Mouse (Mus musculus) spleen, adult 12 weeks (tissue): ENCODE results near the gene Dgcr8.

Source experiments
- DNase-seq: peaks from one replicate; pipeline ENCODE4 v3.0.0; 2022; ENCODE audit warnings: low spot score

Dgcr8 gene

DNA sequence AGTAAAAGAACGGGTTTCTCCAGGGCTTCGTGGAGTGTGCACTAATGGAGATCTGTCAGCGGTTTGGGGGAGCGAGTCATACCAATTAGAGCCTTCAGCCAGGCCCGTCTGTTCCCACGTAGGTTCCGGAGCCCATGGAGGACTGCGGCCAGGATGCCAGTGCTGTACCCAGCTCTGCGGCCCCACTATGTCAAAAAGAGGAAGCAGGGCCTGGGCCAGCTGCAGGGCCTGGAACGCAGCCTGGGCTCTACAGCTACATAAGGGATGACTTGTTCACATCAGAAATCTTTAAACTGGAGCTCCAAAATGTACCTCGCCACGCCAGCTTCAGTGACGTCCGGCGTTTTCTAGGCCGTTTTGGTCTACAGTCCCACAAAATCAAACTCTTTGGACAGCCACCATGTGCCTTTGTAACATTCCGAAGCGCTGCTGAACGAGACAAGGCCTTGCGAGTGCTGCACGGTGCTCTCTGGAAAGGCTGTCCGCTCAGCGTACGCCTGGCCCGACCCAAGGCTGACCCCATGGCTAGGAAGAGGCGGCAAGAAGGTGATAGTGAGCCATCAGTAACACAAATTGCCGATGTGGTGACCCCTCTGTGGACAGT is 39.6 kb downstream of the Dgcr8 start:
- DNase-seq, result peak; percentile 41

DNA sequence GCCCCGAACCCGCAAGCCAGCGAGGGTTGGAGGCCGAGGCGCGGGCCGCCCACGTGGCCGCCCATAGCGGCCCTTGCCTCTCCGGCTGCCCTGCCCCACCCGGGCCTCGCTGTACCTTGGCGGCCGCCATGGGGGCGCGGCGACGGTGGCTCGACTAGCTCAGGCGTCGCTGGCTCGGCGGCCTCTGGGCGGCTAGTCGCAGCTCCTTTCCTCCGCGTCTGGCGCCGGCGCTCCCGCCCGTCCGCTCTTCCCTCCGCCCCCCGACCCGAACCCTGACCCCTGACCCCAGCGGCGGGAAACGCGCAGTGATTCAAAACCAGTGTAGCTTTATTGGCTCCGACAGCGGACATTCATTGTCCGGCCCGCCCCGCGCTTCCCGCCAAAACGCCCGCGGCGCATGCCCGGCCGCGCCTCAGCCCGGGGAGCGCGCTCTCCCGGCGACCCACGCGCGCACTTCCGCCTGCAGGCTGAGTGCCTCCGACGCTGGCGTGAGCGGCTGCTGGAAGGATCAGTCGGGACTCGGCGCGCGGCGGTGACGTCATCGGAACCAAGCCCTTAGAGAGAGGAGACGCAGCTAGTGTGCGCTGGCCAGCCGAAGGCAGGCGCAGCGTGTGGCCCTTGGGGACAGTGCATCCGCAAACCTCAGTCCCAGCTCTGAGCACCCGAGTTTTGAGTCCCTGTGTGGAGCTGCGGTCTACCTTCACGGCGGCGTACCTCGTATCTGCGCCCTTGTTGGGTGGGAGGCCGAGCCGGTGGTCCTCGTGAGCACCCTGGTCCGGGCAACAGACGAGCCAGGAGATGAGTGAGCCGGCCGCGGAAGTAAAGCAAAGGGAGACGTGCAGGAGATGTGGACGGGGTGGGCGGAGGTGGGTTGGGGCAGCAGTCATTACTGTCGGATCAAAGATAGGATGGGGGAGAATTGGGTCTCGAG is 40.3 kb downstream of the Dgcr8 start, which contains the start of the genes Trmt2a and Ranbp1:
Gene Trmt2a (plus strand): TSS at position 247 of the 931 bp plus-strand sequence.
Gene Ranbp1 (minus strand): TSS at position 300 of the 931 bp plus-strand sequence.
- DNase-seq, result peak; percentile 94

DNA sequence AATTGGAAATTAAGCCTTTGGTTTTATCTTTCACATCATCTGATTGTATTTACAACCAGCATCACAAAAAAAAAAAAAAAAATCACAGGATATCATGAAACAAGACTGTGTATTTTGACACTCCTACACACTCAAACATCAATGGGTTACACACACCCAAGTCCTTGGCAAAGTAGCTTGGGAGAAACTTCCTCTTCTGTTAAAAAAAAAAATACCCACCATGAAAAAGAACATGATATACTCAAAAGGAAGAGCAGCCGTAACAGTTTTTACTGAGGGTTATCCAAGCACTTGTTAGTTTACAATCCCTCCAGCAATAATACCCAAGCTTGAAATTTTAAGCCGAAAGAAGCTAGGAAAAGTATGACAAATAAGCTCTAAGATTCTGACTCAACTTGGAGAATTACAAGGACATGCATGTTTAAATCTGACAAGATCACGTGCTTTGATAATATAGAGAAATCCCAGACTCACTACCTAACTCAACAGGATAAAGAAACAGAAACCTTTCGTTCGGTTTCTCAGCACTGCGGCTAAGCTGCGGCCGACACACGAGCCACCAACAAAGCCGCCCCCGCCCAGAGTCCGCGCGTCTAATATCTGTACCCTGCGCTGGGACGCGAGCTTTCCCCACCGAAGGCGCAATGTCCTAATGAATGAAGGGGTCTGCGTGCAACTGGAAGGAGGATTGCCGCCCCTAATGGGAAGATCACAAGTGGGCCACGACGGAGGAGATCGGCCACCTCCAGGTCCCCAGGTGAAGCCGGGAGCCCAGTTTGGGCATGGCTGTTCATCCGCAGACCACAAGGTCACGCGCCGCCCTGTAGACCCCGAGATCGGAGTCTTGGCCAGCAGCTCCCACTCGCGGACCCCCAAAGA is 41.3 kb downstream of the Dgcr8 start:
- DNase-seq, result no peak

DNA sequence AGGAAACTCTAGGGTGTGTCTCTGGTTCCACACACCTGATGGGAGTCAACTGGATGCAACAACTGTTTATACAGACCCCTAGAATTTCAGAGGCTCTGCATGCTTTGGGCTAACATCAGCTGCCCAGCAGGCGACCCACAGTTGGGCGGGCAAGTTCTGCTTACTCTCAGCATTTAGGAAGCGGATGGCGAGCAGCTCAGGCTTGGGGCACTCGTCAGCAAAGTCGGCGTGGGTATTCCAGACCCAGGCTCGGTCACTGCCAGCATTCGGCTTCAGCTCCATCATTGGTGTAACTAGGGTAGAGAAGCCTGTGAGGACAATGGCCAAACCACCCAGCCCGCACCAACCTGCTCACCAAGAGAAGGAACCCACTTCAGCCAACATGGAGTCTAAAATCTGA is 47.5 kb downstream of the Dgcr8 start:
- DNase-seq, result no peak

DNA sequence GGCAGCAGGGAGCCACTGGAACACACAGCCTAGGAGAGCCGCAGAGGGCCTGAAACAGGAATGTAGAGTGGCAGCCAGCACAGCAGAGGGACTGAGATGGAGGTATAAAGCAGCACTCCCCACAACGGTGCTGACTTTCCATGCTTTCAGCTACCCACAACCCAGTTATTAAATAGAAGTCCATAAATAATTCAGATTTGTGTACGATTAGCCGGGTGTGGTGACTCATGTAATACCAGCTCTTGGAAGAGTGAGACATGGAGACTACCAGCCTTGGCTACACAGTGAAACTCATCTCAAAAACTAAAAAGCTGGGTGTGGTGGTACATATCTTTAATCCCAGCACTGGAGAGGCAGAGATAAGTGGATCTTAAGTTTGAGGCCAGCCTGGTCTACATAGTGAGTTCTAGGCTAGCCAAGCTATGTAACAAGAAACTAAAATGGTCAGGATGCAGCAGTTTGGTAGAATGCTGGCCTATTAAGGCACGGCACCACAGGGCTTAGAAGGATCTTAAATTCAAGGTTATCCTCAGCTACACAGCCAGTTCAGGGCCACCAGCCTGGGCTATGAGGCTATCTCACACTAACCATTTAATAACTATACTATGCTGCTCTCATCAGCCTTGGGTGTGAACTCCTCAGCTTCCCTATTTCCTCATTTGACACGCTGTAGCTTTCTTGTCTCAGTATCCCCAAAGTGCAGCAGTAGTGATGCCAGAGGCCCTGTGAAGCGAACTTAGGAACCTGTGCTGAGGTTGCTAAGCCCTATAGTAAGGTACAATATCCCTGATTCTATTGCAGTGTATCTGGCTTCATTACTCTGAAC is 52.2 kb downstream of the Dgcr8 start:
- no peak for DNase-seq

DNA sequence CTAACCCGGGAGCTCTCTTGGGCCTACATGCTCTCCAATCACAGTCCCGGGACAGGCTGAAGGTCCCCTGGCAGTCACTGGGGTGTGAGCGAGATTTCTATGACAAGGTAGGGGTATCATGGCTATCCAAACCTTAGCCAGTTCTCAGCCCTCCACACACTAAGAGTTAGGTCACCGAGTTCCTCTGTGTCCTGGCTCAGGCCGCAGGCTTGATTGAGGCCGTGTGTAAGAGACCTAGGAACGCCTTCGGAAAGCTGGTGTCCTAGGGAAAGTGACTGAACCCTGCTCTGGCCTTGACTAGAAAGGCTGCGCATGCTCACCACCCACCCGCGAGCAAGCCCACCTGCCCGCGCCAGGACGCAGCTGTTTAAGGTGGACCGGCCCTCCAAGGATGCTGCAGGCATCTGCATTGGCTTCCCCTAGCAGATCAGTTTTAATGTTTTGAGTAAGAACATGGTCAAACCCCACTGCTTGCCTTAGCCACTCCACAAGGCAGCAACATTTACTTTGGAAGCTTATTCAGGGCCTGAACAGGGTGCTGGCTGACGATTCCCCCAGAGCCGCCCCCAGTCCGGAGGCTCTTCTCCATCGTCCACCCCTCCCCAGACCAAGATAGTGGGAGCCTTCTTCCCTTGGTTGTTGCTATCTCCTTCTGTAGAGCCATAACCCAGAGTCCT is 53.5 kb downstream of the Dgcr8 start:
- DNase-seq, result no peak

DNA sequence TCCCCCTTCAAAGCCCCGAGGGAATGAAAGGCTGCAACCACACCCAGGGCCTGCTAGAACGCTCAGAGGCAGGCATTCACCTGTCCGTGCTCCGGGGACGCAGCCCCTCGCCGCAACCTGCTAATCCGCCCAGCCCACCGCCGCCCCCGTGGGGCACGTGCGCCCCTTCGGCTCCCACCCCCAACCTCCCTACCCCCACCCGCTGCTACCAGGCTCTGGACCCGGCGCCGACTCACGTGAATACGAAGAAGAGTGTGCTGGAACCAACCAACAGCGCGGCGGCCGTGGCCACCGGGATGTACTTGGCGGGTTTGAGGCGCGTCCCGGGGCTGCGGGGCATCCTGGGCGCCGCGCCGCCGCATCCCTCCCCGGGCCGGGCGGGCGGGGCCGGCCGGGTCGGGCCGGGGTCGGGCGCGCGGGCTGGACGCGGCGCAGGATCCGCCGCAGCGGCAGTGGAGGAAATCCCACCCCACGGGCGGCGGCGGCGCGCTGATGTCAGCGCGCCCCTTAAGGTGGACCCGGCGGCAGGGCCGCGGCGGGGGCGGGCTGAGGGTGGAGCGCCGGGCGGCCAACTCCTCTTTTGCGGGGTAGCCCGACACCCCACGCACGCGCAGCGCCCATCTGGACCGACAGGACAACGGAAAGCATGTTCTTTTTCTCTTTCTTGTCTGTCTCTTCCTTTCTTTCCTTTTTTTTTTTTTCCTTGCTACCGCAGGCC is 54.2 kb downstream of the Dgcr8 start, which contains the start of gene Zdhhc8:
Gene Zdhhc8 (minus strand): TSS at position 466 of the 718 bp plus-strand sequence.
- DNase-seq, result no peak

DNA sequence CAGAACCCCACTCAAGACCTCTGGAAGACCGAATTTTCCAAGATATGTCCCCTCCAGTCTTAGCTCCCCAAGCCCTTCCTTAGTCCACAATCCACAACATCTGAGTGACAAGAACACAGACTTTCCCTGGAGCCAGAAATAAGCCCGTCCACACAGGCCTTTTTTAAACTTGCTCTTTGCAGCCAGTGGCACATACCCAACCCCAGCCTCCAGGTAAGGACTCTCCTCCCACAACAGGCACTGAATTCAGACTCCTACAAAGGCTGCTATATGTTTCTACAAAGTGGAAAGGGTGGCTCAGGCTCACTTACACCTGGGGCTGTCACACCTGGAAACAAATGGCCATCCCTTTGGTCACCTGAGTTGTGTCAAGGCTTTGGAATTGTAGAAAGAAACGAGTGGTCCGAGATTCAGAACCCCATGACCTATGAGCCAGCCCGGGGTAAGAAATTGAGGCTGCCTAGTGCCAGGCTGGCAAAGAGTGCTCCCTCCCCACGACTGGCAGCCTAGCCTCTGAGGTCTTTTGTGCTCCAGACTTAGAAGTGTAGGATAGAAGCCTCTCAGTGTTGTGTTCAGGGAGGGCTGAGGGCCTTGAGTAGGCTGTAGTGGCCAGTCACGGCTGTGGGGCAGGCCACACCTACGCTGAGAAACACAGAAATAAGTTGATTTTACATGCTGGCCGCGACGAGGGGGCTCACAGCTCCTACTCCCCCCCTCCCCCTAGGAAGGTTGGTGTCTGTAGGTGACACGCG is 55.0 kb downstream of the Dgcr8 start:
- no peak for DNase-seq

DNA sequence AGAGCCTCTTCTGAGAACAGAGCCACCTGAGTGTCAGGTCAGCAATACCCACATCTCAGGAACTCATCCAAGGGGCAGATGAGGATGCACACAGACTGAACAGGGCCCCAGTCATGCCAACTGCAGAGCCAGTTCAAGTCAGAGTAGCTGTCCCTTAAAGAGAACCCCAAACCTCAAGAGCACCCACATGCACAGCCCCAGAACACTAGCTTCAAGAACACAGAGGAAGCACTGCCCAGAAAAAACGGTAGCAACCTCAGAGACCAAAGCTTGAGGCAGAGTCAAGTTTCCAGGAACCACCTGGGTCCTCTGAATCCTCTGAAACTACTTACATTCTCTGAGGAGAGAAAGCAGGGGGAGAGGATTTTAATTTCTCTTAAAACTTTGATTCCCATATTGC is 55.6 kb downstream of the Dgcr8 start:
- no peak for DNase-seq

DNA sequence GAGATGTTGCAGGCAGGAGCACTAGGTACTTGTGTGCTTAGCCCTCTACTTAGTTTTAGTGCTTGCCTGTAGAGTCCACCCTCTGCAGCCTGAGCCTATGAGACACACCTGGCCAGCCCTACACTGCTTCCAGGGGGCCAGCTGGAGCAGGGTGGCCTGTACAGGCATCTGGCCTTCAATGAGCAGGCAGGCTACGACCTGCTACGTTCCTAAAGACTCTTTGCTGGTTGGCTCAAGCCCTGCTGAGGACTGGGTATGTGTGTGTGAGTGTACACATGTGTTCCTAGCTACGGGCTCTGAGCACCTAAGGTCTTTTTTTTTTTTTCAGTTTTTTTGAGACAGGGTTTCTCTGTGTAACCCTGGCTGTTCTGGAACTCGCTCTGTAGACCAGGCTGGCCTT is 57.6 kb downstream of the Dgcr8 start:
- no peak for DNase-seq

DNA sequence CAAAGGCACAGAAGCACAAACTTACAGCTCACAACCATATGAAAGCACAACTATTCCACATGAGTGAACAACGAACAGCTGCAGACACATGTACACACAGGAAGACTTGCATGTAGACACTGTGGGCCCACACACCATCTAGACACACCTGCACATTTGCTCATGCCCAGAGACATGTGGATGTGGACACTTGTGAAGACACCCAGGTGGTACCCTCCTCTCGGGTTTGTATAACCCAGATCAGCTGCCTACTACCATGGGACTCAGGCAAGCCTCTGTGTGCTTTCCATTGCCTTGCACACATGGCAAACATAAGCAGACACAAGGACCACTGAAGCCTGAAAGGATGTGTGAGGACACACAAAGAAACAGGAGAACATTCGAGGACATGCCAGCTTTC is 58.0 kb downstream of the Dgcr8 start:
- no peak for DNase-seq

DNA sequence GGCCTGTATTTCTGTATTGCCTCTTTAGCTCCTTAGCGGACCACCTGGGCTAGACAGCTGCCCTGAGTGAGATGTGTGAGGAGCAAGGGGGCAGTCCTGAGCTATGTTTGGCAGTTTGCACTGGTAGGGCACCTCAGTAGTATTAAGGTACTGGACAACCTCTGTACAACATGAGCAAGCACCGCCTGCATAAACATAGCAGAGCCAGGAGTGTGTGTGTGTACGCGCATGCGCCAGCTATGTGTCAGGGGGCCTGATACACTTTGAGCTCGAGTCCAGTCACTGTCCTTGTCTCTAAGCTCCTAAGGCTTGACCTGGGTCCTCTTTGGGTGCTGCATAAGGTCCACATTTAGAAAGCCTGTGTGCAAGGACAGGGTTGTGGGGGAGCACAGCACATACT is 58.4 kb downstream of the Dgcr8 start:
- no peak for DNase-seq

DNA sequence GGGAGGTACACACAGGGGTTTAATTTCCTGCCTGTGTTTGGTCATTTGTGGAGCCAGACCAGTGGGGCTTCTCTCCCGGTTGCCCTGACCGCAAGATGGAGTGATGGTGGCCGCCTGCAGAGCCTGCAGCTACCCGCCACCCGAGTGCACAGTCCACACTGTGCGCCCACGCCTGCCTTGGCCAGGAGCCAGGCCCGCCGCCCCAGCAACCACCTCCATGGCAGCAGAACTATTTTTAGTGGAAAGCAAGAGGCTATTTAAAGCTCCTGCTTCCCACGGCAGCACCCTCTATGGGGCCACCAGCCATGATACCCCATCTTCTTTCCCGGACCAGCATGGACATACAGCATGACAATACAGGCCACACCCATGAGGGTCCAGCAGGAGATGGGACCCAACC is 59.4 kb downstream of the Dgcr8 start:
- DNase-seq, result no peak

DNA sequence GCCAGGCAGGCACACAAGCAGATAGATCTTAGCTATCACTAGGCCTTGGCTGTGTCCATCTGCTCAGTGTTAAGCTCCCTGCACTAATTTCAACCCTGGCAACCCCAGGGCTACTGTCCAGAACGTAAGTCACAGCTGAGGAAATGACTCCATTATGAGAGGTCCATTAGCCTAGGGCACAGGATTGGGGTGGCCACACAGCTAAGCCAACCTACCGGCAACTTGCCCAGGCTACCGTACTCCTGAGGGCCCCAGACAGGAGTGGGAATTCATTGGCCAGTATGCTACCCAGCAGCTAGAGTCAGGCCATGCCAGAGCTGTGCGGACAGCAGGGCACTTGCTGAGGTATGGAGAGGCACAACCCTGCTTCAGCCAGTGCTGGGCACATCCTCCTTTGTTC is 60.2 kb downstream of the Dgcr8 start:
- no peak for DNase-seq

DNA sequence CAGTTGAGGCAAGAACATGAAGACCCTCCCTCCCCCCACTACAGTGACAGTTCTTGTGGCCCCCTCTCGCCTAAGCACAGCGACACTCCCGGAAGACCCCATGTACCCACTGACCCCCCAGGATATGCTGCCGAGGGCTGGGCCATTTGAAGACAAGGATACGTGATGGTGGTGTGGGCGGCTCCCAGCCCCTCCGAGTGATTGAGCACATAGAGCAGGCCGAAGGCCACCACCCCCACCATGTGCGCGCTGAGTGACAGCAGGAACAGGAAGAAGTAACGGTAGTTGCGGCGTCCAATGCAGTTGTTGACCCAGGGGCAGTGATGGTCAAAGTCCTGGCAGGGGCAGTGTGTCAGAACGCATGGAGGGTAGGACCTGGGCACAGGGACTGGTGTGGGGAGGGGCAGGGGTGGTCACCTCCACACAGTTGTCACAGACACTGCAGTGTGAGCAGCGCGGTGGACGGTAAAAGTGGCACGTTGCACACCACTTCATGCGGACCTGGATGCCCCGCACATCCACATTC is 61.1 kb downstream of the Dgcr8 start:
- DNase-seq, result no peak

DNA sequence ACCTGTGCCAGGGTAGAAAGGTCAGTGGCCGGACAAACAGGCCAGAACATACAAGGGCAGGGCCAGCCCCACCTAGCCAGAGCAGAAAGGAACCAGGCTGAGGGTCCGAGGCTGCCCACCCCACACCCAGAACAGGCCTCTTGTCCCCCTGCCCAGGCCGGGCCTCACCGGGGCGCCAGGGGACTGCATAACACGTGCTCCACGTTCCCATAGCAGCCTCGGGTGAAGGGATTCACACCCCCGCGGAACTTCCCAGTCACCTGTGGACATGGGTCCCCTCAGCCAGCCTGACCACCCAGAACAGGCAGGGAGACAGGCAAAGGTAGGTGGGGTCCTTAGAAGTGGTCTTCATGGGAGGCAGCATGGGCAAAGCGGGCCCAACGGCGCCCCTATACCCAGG is 61.9 kb downstream of the Dgcr8 start:
- no peak for DNase-seq

DNA sequence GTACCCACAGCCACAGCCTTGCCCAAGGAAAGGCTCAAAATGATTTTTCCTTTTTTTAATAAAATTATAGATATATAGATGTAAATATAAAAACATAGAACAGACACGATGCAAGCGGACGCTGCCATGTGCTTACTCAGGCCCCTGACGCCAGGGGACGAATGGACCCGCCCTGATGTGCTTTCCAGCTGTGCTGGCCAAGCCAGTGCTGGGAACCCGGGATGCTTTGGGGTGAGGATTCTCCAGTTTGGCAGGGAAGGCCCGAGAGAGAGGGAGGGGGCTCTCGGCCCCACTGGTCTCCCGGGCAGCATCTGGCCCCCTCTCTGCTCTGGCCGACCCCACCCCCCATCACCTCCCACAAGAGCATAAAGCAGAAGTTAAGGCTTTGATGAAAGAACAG is 66.9 kb downstream of the Dgcr8 start:
- DNase-seq, result no peak

DNA sequence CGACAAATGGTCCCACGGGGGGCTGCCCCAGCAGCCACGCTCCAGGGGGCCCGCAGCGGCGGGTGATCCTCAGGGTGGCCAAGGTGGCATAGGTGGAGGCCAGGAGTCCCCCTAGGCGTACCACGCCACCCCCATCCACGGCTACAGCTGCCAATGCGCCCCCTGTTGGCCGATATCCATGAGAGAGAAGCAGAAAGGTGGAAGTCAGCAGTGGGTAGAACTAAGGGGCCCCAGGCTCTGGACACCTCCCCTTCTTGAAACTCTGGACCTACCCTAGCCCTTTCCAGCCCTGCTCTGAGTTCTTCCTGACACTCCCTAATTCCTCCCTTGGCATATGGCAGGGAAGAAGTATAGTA is 67.5 kb downstream of the Dgcr8 start:
- no peak for DNase-seq

DNA sequence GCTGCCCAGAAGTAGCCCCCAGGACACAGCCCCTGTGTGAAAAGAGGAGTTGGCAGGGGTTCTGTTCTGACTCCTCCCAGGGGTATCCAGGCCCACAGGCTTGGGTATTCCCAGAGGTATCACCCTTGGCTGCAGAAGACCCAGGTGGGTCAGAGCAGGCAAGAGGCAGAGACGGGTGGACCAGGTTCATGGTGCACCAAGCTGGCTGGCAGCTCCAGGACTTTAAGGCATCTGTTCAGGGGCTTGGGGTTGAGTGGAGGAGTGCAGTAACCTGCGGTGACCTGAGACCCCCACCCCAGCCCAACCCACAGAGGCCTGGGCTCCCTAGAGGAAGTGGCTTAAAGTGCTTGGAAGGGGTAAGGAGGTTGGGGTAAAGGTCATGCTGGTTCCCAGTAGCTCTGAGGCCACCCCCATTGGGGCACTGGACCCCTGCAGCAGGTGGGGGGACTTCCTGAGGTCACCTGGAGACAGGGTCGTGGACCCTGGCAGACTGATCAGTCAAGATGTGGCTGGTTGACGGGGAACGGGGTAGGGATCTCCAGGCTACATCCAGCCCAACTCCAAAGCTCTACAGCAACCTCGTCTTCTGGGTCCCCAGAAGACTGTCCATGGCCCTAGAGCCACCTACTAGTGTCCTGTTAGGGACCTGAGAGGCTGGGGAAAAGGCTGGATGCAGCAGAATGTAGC is 68.0 kb downstream of the Dgcr8 start:
- DNase-seq, result no peak
